Mouse (Mus musculus): ENCODE data around the gene Gm5478.
"Not testable (repeated sequence)": the region's sequence is repeated elsewhere in the genome, so short reads cannot be mapped to it uniquely, and the experiment has no call there.

Gm5478 gene

GRCm38 (mm10) chr15:101647280-101647679 lies at the start of gene Gm5478:
Gene Gm5478, minus strand, starts transcription at chr15:101647380.
- DNase-seq (ENCODE audit: low read depth, low spot score) = no peak

DNA sequence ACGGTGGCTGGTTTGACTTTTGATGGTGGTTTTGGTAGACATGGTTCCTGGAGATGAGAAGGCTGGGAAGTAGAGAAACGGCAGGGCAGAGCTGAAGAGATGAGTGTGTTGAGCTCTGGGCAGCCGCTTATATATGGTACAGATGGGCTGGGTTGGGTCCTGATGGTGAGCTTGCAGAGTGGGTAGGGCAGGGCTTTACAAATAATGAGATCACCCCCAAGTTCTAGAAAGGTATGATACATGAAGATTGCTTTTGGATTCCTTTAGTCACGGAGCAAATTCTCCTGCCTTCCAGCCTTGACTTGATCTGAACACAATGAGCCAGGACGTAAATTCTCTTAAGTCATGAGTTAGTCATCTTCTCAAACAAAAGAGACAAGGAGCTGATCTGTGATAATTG lies 47.0 kb upstream of the Gm5478 start, which contains the start of gene Krt6a:
TSS of gene Krt6a (minus strand) at position 101 of the 400 bp plus-strand sequence.
- DNase-seq (ENCODE audit: low read depth, low spot score) = no peak

DNA sequence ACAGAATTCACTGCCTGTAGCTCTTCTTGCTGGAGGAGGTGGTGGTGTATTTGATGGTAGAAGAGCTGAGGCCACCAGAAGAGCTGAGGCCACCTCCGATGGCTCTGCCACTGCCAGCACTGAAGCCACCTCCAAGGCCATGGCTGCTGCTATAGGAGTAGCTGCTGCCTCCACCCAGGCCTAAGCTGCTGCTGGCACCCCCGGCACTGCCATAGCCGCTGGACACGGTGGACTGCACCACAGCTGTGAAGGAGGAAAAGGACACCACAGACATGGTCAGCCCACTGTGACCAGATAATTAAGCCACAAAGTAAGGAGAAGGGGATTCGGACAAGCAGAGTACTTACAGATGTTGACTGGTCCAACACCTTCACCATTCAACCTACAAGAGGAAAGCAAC lies 43.3 kb upstream of the Gm5478 start:
- DNase-seq (ENCODE audit: low read depth, low spot score) = not testable (repeated sequence)

- no peak for DNase-seq (ENCODE audit: low read depth, low spot score)
Observed at GRCm38 (mm10) chr15:101688161-101688560, 41.0 kb upstream of the Gm5478 start.

DNA sequence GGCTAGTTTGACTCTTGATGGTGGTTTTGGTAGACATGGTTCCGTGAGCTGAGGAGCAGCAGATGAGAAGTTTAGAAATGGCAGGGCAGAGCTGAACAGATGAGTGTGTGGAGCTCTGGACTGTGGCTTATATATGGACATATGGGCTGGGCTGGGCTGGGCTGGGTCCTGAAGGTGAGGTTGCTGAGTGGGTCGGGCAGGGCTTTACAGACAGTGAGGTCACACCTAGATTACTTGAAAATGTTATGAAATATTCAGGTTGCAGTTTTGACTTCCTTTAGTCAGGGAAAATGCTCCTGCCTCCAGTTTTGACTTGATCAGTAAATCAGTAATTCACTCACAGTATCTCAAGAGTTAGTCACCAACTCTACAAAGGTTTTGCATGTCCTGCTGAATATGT lies 33.0 kb upstream of the Gm5478 start, which contains the start of gene Krt6b:
TSS of gene Krt6b (minus strand) at position 101 of the 400 bp plus-strand sequence.
- no peak for DNase-seq (ENCODE audit: low read depth, low spot score)

- DNase-seq (ENCODE audit: low read depth, low spot score) = no peak
Observed at GRCm38 (mm10) chr15:101675978-101676377, 28.8 kb upstream of the Gm5478 start.

GRCm38 (mm10) chr15:101652736-101653265 lies 5.6 kb upstream of the Gm5478 start:
- DNase-seq (ENCODE audit: low read depth, low spot score) = no peak

DNA sequence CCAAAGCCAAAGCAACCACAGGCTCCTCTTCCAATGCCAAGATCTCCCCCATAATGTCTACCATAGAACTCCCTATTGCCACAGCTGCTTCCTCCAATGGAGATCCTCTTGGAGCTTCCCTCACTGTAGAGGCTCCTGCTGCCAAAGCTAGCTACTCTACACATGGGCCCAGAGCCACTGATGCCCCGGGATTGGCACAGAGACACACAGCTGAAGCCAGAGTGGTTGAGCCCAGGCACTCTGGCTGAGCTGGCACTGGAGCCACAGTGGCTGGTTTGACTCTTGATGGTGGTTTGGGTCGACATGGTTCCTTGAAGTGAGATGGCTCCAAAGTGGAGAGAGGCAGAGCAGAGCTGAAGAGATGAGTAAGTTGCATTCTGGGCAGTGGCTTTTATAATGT lies 19.3 kb downstream of the Gm5478 start, which contains the start of gene Gm5414:
TSS of gene Gm5414 (minus strand) at position 305 of the 400 bp plus-strand sequence.
- no peak for DNase-seq (ENCODE audit: low read depth, low spot score)

GRCm38 (mm10) chr15:101599123-101599522 lies 48.1 kb downstream of the Gm5478 start:
- no peak for DNase-seq (ENCODE audit: low read depth, low spot score)

All from skeletal muscle tissue, adult 2 months (tissue).